Mouse (Mus musculus) hindbrain, embryonic 14.5 days (tissue): ENCODE data around the gene Psat1. TPM values are rescaled to one million over a fixed set of nuclear protein-coding genes. Genes with fewer than 3 reads are reported as not detected.
A peak's percentile ranks its signal among the peaks of the same experiment; 100 is the strongest.

Source experiments
- ATAC-seq: fragments of 200-750 bp; cut with Nextera tagmentation; 2 replicates; pipeline ENCODE4 v1.8.0; 2017; ENCODE audit warnings: moderate number of reproducible peaks, mild to moderate bottlenecking, moderate TSS enrichment, moderate library complexity; ENCODE audit not compliant: low FRiP score
- DNase-seq: peaks from one replicate; pipeline ENCODE4 v3.0.0-alpha.2; 2015; ENCODE audit warnings: low spot score
- H3K27ac ChIP-seq: fragments of 300-500 bp; sonication (generic); 2 replicates; pipeline ENCODE4 v1.5.1; 2014; ENCODE audit warnings: mild to moderate bottlenecking, moderate library complexity
- H3K27me3 ChIP-seq: fragments of 300-500 bp; sonication (generic); 2 replicates; pipeline ENCODE4 v1.6.1; 2014; ENCODE audit warnings: mild to moderate bottlenecking, low read length, mixed read lengths; ENCODE audit not compliant: control insufficient read depth, insufficient read depth
- H3K36me3 ChIP-seq: fragments of 300-500 bp; sonication (generic); replicated peaks from 2 replicates; pipeline ENCODE4 v1.6.1; 2014; ENCODE audit not compliant: control insufficient read depth, insufficient read depth
- H3K4me1 ChIP-seq: fragments of 300-500 bp; sonication (generic); replicated peaks from 2 replicates; pipeline ENCODE4 v1.6.1; 2014; ENCODE audit warnings: antibody characterized with exemption, low read length, mixed read lengths; ENCODE audit not compliant: control insufficient read depth, insufficient read depth
- H3K4me2 ChIP-seq: fragments of 300-500 bp; sonication (generic); replicated peaks from 2 replicates; pipeline ENCODE4 v1.6.1; 2014; ENCODE audit warnings: mild to moderate bottlenecking, moderate library complexity
- H3K4me3 ChIP-seq: fragments of 300-500 bp; sonication (generic); replicated peaks from 2 replicates; pipeline ENCODE4 v1.5.1; 2014; ENCODE audit warnings: mild to moderate bottlenecking, low read length
- H3K9ac ChIP-seq: fragments of 300-500 bp; sonication (generic); 2 replicates; pipeline ENCODE4 v1.6.1; 2014
- H3K9me3 ChIP-seq: fragments of 300-500 bp; sonication (generic); 2 replicates; pipeline ENCODE4 v1.6.1; 2016; ENCODE audit warnings: low read length; ENCODE audit not compliant: control insufficient read depth
- WGBS: fragments of 180-500 bp; shearing (Covaris S2); extraction: QIAGEN DNeasy Blood & Tissue Kit; methylation state at CpG from one replicate; pipeline ENCODE4 v1.1.7; 2014; 5-methylcytosine and 5-hydroxymethylcytosine counted together
- polyA plus RNA-seq: library from polyadenylated mRNA; unstranded; fragments of >200 nt; fragmentation: Nextera tagmentation; extraction: Ambion mirVana; gene quantifications from 2 replicates; pipeline ENCODE4 v1.2.1, GENCODE M21; 2014

The Psat1 gene
- polyA plus RNA-seq, 1 experiment from 2014 or later = 87.7 TPM

DNA sequence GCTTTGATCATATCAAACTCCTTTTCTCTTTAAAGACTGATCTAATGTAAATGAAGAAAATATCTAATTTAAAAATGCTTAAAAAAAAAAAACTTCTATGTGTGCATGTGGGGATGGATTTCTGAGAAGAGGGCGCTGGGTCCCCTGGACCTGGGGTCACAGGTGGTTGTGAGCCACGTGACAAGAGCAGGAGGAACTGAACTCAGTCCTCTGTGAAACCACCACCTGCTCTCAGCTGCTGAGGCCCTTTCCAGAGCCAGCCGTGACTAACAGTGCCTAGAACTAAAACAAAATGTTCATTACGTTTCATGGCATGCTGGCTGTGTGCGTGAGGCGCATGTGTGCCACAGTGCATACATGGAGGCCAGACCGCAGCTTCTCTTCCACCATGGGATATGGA lies 17.4 kb upstream of the Psat1 start:
- Histone ChIP-seq H3K36me3 (peaks cover 82% of the 10 kb centered on the region), H3K27ac (no peak overlapping the region), H3K4me1 (no peaks in the 10 kb centered on the region), H3K9me3 (no peaks in the 10 kb centered on the region), H3K4me3 (no peak overlapping the region), H3K27me3 (no peaks in the 10 kb centered on the region), H3K4me2 (no peak overlapping the region), H3K9ac (no peak overlapping the region)
- DNase-seq = no peak
- ATAC-seq = no peak; the same call in 1 of the 2 replicates
- 95% methylated on average over 7 of the region's 7 CpGs for WGBS

DNA sequence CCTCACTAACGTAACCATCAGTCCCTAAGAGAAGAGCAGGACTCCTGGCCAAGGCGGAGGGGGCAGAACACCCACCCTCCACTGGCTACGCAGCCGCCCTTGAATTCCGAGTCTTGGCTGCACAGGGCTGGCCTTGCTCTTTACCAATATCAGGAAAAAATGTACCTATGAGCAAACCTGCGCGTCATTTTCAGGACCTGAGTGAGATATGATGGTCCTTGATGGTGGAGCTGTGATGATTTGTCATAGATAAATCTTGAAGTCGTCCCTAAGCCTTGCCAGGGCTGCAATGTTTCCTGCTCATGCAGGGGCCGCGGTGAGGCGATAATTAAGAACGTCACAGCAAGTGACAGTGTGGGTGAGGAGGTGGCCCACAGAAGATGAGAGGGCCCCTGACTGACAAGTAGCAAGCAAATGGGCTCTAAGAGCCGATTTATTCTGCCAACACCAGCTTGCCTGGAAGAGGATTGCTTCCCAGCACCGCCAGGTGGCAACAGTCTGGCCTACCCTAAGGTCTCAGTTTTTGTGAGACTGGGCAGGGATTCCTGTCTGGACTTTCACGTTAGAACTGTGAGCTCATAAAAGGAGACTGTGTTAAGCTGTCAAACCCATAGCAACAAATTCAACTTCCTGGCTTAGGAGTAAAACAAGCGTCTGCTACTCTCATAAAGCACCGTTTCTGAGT lies 16.0 kb upstream of the Psat1 start:
- peaks cover 82% of the 10 kb centered on the region for H3K36me3 ChIP-seq
- no peak overlapping the region for H3K27ac ChIP-seq
- ATAC-seq (no peak), DNase-seq (no peak)
- no peak overlapping the region for H3K4me2 ChIP-seq
- no peaks in the 10 kb centered on the region for H3K9me3 ChIP-seq
- H3K4me1 ChIP-seq = no peaks in the 10 kb centered on the region
- 91% methylated on average over 17 of the region's 17 CpGs for WGBS
- H3K27me3 ChIP-seq = no peaks in the 10 kb centered on the region
- H3K9ac ChIP-seq = no peak overlapping the region
- no peak overlapping the region for H3K4me3 ChIP-seq

DNA sequence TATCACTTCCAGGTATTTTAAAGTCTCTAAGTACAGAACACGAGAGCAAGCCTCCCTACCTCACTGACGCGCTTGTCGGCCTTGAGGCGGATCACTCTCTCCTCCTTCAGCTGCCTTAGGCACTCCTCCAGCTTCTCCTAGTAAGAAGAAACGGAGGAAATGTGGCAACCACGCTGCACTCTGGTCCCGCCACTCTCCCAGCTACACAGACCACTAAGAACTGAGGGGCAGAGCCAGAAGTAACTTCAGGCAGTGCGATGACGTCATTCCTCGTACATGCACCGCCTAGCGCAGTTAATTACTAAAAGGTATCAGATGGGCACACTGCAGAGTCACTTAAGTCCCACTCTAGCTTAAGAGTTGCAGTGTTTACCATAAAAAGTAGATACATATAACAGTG lies 15.2 kb upstream of the Psat1 start:
- H3K36me3 ChIP-seq = peaks cover 80% of the 10 kb centered on the region
- H3K9me3 ChIP-seq = no peaks in the 10 kb centered on the region
- H3K27me3 ChIP-seq = no peaks in the 10 kb centered on the region
- no peaks in the 10 kb centered on the region for H3K4me1 ChIP-seq
- H3K27ac ChIP-seq = no peak overlapping the region
- WGBS = 93% methylated on average over 13 of the region's 13 CpGs
- H3K9ac ChIP-seq = no peak overlapping the region
- H3K4me2 ChIP-seq = no peak overlapping the region
- DNase-seq (no peak), ATAC-seq (no peak)
- no peak overlapping the region for H3K4me3 ChIP-seq

DNA sequence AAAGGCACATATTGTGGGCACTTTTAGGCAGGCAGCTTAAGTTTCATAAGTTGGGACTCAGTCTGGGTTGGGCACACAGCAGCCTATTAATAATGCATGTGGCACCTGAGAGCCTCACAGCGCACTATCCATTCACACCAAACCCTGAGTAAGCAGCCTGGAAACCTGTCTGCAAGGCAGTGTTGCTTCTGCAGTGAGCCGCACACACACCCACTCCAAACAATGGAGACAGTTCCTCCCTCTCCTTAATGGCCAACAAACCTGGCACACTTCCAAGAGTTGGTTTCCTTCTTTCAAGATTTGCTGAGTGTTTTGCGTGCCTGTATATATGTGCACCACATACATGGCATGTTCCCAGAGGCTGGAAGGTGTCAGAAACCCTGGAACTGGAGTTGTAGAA lies 3.1 kb upstream of the Psat1 start:
- 78% methylated on average over 3 of the region's 3 CpGs for WGBS
- H3K36me3 ChIP-seq = peaks cover 8% of the 10 kb centered on the region
- H3K27me3 ChIP-seq = no peaks in the 10 kb centered on the region
- ATAC-seq (peak; percentile 43; the same call in 1 of the 2 replicates), DNase-seq (no peak)
- 0 out of 2 replicates have a peak, but pooled peaks cover under 1% of the 10 kb centered on the region for H3K9me3 ChIP-seq
- no peak overlapping the region for H3K4me3 ChIP-seq
- H3K4me2 ChIP-seq = no peak overlapping the region
- no peak overlapping the region for H3K27ac ChIP-seq
- no peak overlapping the region for H3K9ac ChIP-seq
- H3K4me1 ChIP-seq = no peaks in the 10 kb centered on the region

DNA sequence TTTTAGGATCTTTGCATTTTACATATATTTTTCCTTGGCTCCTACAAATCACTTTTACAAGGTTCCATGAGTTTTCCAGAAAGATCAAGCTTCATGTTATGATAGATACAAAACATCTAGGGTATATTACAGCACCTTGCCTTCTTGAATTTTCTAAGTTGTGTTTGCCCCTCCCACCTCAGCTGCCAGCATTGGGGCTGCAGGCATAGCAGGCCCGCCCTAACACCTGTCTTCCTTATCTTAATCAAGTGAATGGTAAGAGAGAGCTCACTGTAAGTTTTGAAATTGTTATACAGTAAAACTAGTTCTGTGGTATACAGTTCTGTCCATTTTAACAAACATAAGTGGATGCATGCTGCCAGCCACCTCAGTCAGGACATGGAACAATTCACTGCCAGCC lies 1.7 kb upstream of the Psat1 start:
- H3K4me2 ChIP-seq = no peak overlapping the region
- no peaks in the 10 kb centered on the region for H3K36me3 ChIP-seq
- H3K9ac ChIP-seq = no peak overlapping the region
- no peaks in the 10 kb centered on the region for H3K9me3 ChIP-seq
- no peak overlapping the region for H3K27ac ChIP-seq
- no peak overlapping the region for H3K4me3 ChIP-seq
- no peaks in the 10 kb centered on the region for H3K4me1 ChIP-seq
- DNase-seq (no peak), ATAC-seq (no peak)
- 90% methylated on average over 1 of the region's 1 CpGs for WGBS
- no peaks in the 10 kb centered on the region for H3K27me3 ChIP-seq

DNA sequence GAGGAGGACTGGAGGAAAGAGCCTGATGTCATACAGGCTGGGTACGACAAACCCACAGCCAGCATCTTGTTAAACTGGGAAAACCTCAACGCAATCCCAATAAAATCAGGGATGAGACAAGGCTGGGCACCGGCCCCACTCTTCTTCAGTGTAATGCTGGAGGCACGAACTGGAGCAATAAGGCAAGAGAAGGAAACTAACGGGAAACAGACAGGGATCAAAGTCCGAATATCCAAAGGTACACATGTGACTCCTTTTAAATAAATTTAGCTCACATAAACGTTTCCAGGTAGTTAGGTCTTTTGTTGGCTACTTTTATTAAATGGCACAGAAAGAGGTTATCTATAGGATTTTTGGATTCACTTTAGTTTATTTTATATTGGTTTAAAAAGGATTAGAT lies 1.3 kb upstream of the Psat1 start:
- 91% methylated on average over 7 of the region's 7 CpGs for WGBS
- Histone ChIP-seq H3K4me2 (no peak overlapping the region), H3K4me1 (no peaks in the 10 kb centered on the region), H3K27me3 (no peaks in the 10 kb centered on the region), H3K9me3 (no peaks in the 10 kb centered on the region), H3K36me3 (no peaks in the 10 kb centered on the region), H3K27ac (no peak overlapping the region), H3K9ac (no peak overlapping the region), H3K4me3 (no peak overlapping the region)
- DNase-seq (no peak), ATAC-seq (no peak)

DNA sequence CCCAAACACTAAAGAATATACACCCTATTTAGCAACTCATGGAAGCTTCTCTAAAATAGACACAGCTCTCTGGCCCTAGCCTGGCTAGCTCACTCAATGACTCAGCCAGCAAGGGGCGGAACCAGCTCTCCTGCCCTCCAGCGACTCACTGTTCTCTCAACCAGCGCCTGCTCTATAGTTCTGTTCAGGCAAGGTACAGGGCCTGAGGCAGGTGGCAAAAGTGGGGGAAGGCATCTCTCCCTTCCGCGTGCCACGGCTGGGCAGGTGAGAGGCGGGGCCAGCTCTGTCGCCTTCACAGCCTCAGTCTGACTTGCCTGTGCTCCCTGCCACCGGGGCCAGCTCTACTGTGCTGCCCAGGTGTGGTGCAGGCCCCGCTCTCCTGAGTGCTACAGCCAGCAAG lies 474 bp downstream of the Psat1 start:
- H3K4me3 ChIP-seq = no peak overlapping the region
- ATAC-seq (no peak), DNase-seq (no peak)
- no peaks in the 10 kb centered on the region for H3K27me3 ChIP-seq
- no peaks in the 10 kb centered on the region for H3K4me1 ChIP-seq
- H3K27ac ChIP-seq = no peak overlapping the region
- WGBS = 79% methylated on average over 10 of the region's 10 CpGs
- no peak overlapping the region for H3K9ac ChIP-seq
- no peaks in the 10 kb centered on the region for H3K36me3 ChIP-seq
- H3K9me3 ChIP-seq = no peaks in the 10 kb centered on the region
- no peak overlapping the region for H3K4me2 ChIP-seq

DNA sequence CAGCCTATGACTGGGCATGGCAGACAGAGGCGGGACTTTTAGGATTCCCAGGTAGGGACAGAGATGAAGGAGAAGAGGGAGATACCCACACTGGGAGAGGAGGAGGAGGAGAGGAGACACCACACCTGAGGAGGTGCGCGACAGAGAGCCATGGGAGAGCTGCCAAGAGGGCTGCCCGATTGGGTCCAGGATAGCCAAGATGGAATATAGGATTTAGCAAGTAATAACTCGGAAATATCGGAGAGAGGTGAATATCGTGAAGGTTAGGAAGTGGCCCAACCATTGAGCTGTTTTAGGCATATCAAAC lies 4.1 kb downstream of the Psat1 start:
- Histone ChIP-seq H3K9me3 (no peaks in the 10 kb centered on the region), H3K27ac (no peak overlapping the region), H3K4me1 (no peaks in the 10 kb centered on the region), H3K9ac (no peak overlapping the region), H3K4me2 (no peak overlapping the region), H3K36me3 (no peaks in the 10 kb centered on the region), H3K27me3 (no peaks in the 10 kb centered on the region), H3K4me3 (no peak overlapping the region)
- 70% methylated on average over 7 of the region's 7 CpGs for WGBS
- ATAC-seq = no peak
- DNase-seq = no peak

DNA sequence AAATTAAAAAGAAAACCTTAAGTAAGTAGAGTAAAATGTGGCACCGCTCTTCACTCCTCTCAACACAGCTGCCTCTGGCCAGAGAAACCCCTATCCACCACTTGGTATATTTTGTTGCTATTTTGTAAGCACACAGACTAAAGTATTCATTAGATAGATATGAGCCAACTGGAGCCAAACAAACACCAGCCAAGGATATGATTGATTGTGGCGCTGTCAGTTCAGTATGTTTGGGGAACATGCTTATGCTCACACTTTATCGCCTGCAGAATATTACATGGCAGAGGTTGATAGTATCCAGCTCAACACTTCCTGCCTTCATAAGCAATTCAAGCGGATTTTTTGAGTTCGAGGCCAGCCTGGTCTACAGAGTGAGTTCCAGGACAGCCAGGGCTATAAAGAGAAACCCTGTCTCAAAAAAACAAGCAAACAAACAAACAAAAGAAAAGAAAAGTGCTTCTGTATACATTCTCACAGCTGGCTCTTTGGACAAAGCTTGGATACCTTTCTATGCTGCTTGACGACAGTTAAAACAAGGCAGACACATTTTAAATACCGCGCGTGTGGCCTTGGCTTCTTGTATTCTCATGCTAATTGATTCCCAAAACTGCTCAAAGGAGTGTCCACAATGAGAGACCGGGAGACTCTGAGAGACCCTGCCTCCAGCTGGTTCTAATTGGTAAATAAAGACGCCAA lies 4.6 kb downstream of the Psat1 start:
- no peaks in the 10 kb centered on the region for H3K27me3 ChIP-seq
- no peaks in the 10 kb centered on the region for H3K9me3 ChIP-seq
- no peaks in the 10 kb centered on the region for H3K4me1 ChIP-seq
- H3K9ac ChIP-seq = no peak overlapping the region
- WGBS = 37% methylated on average over 11 of the region's 11 CpGs
- no peak overlapping the region for H3K4me2 ChIP-seq
- H3K4me3 ChIP-seq = no peak overlapping the region
- H3K36me3 ChIP-seq = no peaks in the 10 kb centered on the region
- DNase-seq = no peak
- H3K27ac ChIP-seq = no peak overlapping the region
- ATAC-seq = no peak
